Mouse (Mus musculus) CH12.LX (cell line): Measurements from ENCODE around the gene Pgk1. TPM values are rescaled to one million over a fixed set of nuclear protein-coding genes. Genes with fewer than 3 reads are reported as not detected.

Experiments
- DNase-seq: peaks from one replicate; pipeline ENCODE4 v3.0.0-alpha.2; 2013; ENCODE audit errors: extremely low read depth
- H3K27ac ChIP-seq: 2 replicates; pipeline ENCODE4 v1.5.1; 2012; ENCODE audit warnings: low read depth, mild to moderate bottlenecking, control low read depth, moderate library complexity; ENCODE audit not compliant: insufficient read depth
- H3K27me3 ChIP-seq: replicated peaks from 2 replicates; pipeline ENCODE3; 2012; ENCODE audit warnings: inconsistent platforms
- H3K36me3 ChIP-seq, 2 experiments: replicated peaks in 1 of 2; 2 replicates each; pipeline versions ENCODE3 to v1.6.1; 2012; ENCODE audit warnings: inconsistent platforms in 1 of 2, low read length in 1 of 2, mild to moderate bottlenecking in 1 of 2, mixed read lengths in 1 of 2, moderate library complexity in 1 of 2; ENCODE audit not compliant: control insufficient read depth in 1 of 2, insufficient read depth in 1 of 2
- H3K4me1 ChIP-seq, 2 experiments: 2 replicates each; pipeline ENCODE4 v1.6.1; 2012; ENCODE audit warnings: inconsistent platforms in 1 of 2, moderate library complexity in 1 of 2; ENCODE audit not compliant: insufficient read depth in 2 of 2, control insufficient read depth in 1 of 2
- H3K4me2 ChIP-seq: 2 replicates; pipeline ENCODE4 v1.6.1; 2012; ENCODE audit warnings: low read depth, mild to moderate bottlenecking, control low read depth; ENCODE audit not compliant: poor library complexity, insufficient read depth, severe bottlenecking
- H3K4me3 ChIP-seq, 3 experiments: fragments of 150-350 bp in 1 of 3; sonication (generic) in 1 of 3; replicated peaks in 1 of 3; 2 replicates each; pipeline versions ENCODE3 to v1.5.1; 2011 to 2012; ENCODE audit warnings: low read depth in 2 of 3, low read length in 2 of 3, mild to moderate bottlenecking in 2 of 3, moderate library complexity in 2 of 3, control low read depth in 1 of 3, improper control_type of control experiment in 1 of 3, inconsistent platforms in 1 of 3, mixed read lengths in 1 of 3; ENCODE audit not compliant: poor library complexity in 1 of 3
- H3K79me2 ChIP-seq: replicated peaks from 2 replicates; pipeline ENCODE4 v1.6.1; 2012; ENCODE audit warnings: mild to moderate bottlenecking, moderate library complexity; ENCODE audit not compliant: control insufficient read depth, poor library complexity, insufficient read depth, severe bottlenecking; ENCODE audit errors: extremely low read depth
- H3K9ac ChIP-seq: 2 replicates; pipeline ENCODE4 v1.6.1; 2012; ENCODE audit warnings: low read depth, mild to moderate bottlenecking, control low read depth, moderate library complexity; ENCODE audit not compliant: insufficient read depth
- H3K9me3 ChIP-seq: replicated peaks from 2 replicates; pipeline ENCODE3; 2012; ENCODE audit warnings: low read length, inconsistent platforms, mixed read lengths
- CHD1 ChIP-seq: IDR thresholded peaks from 2 replicates; pipeline ENCODE4 v1.6.1; 2012; ENCODE audit warnings: low read depth, low read length, improper control_type of control experiment, inconsistent platforms
- CHD2 ChIP-seq: IDR thresholded peaks from 2 replicates; pipeline ENCODE4 v1.6.1; 2011; ENCODE audit warnings: low read length, improper control_type of control experiment
- CTCF ChIP-seq, 2 experiments: IDR thresholded peaks in 1 of 2; conservative IDR thresholded peaks in 1 of 2; 2 replicates each; pipeline ENCODE4 v1.5.1; 2011 to 2012; ENCODE audit warnings: low read depth in 2 of 2, low read length in 2 of 2, improper control_type of control experiment in 1 of 2, inconsistent platforms in 1 of 2, mild to moderate bottlenecking in 1 of 2, moderate library complexity in 1 of 2
- E2F4 ChIP-seq: IDR thresholded peaks from 2 replicates; pipeline ENCODE4 v1.6.1; 2011; ENCODE audit warnings: low read depth, low read length, improper control_type of control experiment; ENCODE audit not compliant: insufficient replicate concordance
- ELF1 ChIP-seq: IDR thresholded peaks from 2 replicates; pipeline ENCODE4 v1.6.1; 2014; ENCODE audit warnings: low read depth, mild to moderate bottlenecking, inconsistent platforms, low read length, improper control_type of control experiment
- ETS1 ChIP-seq: conservative IDR thresholded peaks from 2 replicates; pipeline ENCODE4 v1.6.1; 2012; ENCODE audit warnings: low read depth, mild to moderate bottlenecking, inconsistent platforms, low read length, improper control_type of control experiment, moderate library complexity
- HCFC1 ChIP-seq: IDR thresholded peaks from 2 replicates; pipeline ENCODE4 v1.6.1; 2012; ENCODE audit warnings: low read depth, mild to moderate bottlenecking, inconsistent platforms, low read length, improper control_type of control experiment
- IRF4 ChIP-seq: IDR thresholded peaks from 2 replicates; pipeline ENCODE4 v1.6.1; 2014; ENCODE audit warnings: low read depth, mild to moderate bottlenecking, inconsistent platforms, low read length, improper control_type of control experiment
- JUND ChIP-seq: conservative IDR thresholded peaks from 2 replicates; pipeline ENCODE4 v1.6.1; 2011; ENCODE audit warnings: low read depth, low read length, improper control_type of control experiment
- KAT2A ChIP-seq: IDR thresholded peaks from 2 replicates; pipeline ENCODE4 v1.6.1; 2012; ENCODE audit warnings: low read length, improper control_type of control experiment, inconsistent platforms; ENCODE audit not compliant: insufficient replicate concordance
- MAFK ChIP-seq: IDR thresholded peaks from 2 replicates; pipeline ENCODE4 v1.6.1; 2011; ENCODE audit warnings: low read length, improper control_type of control experiment; ENCODE audit not compliant: insufficient replicate concordance
- MAZ ChIP-seq: IDR thresholded peaks from 2 replicates; pipeline ENCODE4 v1.6.1; 2012; ENCODE audit warnings: low read depth, mild to moderate bottlenecking, inconsistent platforms, low read length, improper control_type of control experiment, moderate library complexity
- MEF2A ChIP-seq: IDR thresholded peaks from 2 replicates; pipeline ENCODE4 v1.6.1; 2014; ENCODE audit warnings: low read depth, mild to moderate bottlenecking, inconsistent platforms, low read length, improper control_type of control experiment, borderline replicate concordance
- NRF1 ChIP-seq: IDR thresholded peaks from 2 replicates; pipeline ENCODE4 v1.6.1; 2014; ENCODE audit warnings: low read depth, mild to moderate bottlenecking, inconsistent platforms, low read length, improper control_type of control experiment, moderate library complexity
- POLR2A ChIP-seq: IDR thresholded peaks from 2 replicates; pipeline ENCODE4 v1.6.1; 2011; ENCODE audit warnings: low read depth, mild to moderate bottlenecking, improper control_type of control experiment, low read length
- POLR2AphosphoS2 ChIP-seq: IDR thresholded peaks from 2 replicates; pipeline ENCODE4 v1.6.1; 2011; ENCODE audit warnings: low read depth, low read length, improper control_type of control experiment
- RAD21 ChIP-seq: IDR thresholded peaks from 2 replicates; pipeline ENCODE4 v1.6.1; 2011; ENCODE audit warnings: low read depth, mild to moderate bottlenecking, low read length, improper control_type of control experiment, moderate library complexity
- RCOR1 ChIP-seq: conservative IDR thresholded peaks from 2 replicates; pipeline ENCODE4 v1.6.1; 2012; ENCODE audit warnings: low read depth, mild to moderate bottlenecking, inconsistent platforms, low read length, improper control_type of control experiment
- SIN3A ChIP-seq: IDR thresholded peaks from 2 replicates; pipeline ENCODE4 v1.6.1; 2012; ENCODE audit warnings: low read length, improper control_type of control experiment, inconsistent platforms
- SMC3 ChIP-seq: IDR thresholded peaks from 2 replicates; pipeline ENCODE4 v1.6.1; 2011; ENCODE audit warnings: low read depth, low read length, improper control_type of control experiment
- TBP ChIP-seq: conservative IDR thresholded peaks from 2 replicates; pipeline ENCODE4 v1.6.1; 2011; ENCODE audit warnings: low read depth, low read length, improper control_type of control experiment
- UBTF ChIP-seq: IDR thresholded peaks from 2 replicates; pipeline ENCODE4 v1.6.1; 2012; ENCODE audit warnings: low read depth, mild to moderate bottlenecking, inconsistent platforms, low read length, improper control_type of control experiment, moderate library complexity
- USF2 ChIP-seq: conservative IDR thresholded peaks from 2 replicates; pipeline ENCODE4 v1.6.1; 2011; ENCODE audit warnings: low read depth, low read length, improper control_type of control experiment
- ZMIZ1 ChIP-seq: IDR thresholded peaks from 2 replicates; pipeline ENCODE4 v1.6.1; 2012; ENCODE audit warnings: low read depth, mild to moderate bottlenecking, inconsistent platforms, low read length, improper control_type of control experiment
- ZNF384 ChIP-seq: IDR thresholded peaks from 2 replicates; pipeline ENCODE4 v1.6.1; 2012; ENCODE audit warnings: low read depth, low read length, improper control_type of control experiment, inconsistent platforms
- dilution Hi-C: fragments of 300-500 bp; cut with MboI; formaldehyde crosslinking; loops from 2 replicates; pipeline ENCODE4 v1.14.3; 2020; ENCODE audit warnings: low sequenced_read_pairs; ENCODE audit not compliant: extremely low pct_unique_long_range_greater_than_20kb, extremely low pct_ligation_motif_present
- in situ Hi-C: fragments of 300-500 bp; cut with MboI; formaldehyde crosslinking; loops from 3 replicates; pipeline ENCODE4 v1.14.3; 2019; ENCODE audit warnings: low sequenced_read_pairs, low pct_ligation_motif_present, low pct_unique_long_range_greater_than_20kb, mixed read lengths
- polyA plus RNA-seq: library from polyadenylated mRNA; unstranded; fragments of >175 nt; gene quantifications from 2 replicates; pipeline ENCODE4 v1.2.1, GENCODE M21; 2012; ENCODE audit warnings: low read depth; ENCODE audit not compliant: insufficient read length
- total RNA-seq, 2 experiments: library from RNA; depleted of rRNA; stranded (reverse); fragments of 300-350 nt in 1 of 2; fragments of >200 nt in 1 of 2; gene quantifications; 2 replicates each; pipeline ENCODE4 v1.2.3; 2012 to 2014

Gene Pgk1
- total and polyA plus RNA-seq, 3 experiments = 679 to 1,645 (median 1,096) TPM

GRCm38 (mm10) chrX:106163995-106164394 lies 22.9 kb upstream of the Pgk1 start:
- H3K4me1 ChIP-seq = peaks cover 0 to 11% of the 10 kb centered on the region in 2 experiments; a peak in 2 of 4 replicates
- no peak overlapping the region for H3K4me3 ChIP-seq
- in situ Hi-C loops (no loop called here), dilution Hi-C loops (no loop called here)
- H3K27ac ChIP-seq = no peak overlapping the region
- no peak overlapping the region for H3K9ac ChIP-seq
- H3K27me3 ChIP-seq = no peaks in the 10 kb centered on the region
- no peaks in the 10 kb centered on the region for H3K36me3 ChIP-seq
- DNase-seq = no peak
- no peak for TF ChIP-seq RAD21
- TF ChIP-seq SIN3A = no peak
- TF ChIP-seq CTCF (conservative IDR thresholded peaks at IDR 0.05 in 1 of 2, IDR thresholded peaks at IDR 0.05 in 1 of 2; ENCODE audit: low read depth in 2 of 2, low read length in 2 of 2) = no peak
- no peak for TF ChIP-seq POLR2AphosphoS2
- TF ChIP-seq TBP = no peak
- no peak for TF ChIP-seq ELF1
- TF ChIP-seq IRF4 = no peak
- TF ChIP-seq MAFK = no peak
- no peak for TF ChIP-seq JUND
- TF ChIP-seq ZMIZ1 = no peak
- no peak for TF ChIP-seq RCOR1
- TF ChIP-seq CHD1 = no peak
- no peak for TF ChIP-seq UBTF
- TF ChIP-seq MAZ = no peak
- H3K79me2 ChIP-seq = no peaks in the 10 kb centered on the region
- H3K4me2 ChIP-seq = no peak overlapping the region
- no peaks in the 10 kb centered on the region for H3K9me3 ChIP-seq

GRCm38 (mm10) chrX:106164555-106164954 lies 22.3 kb upstream of the Pgk1 start:
- in situ Hi-C loops = no loop called here
- dilution Hi-C loops = no loop called here
- no peak overlapping the region for H3K27ac ChIP-seq

More at GRCm38 (mm10) chrX:106164555-106164954, 22.3 kb upstream of the Pgk1 start:
- H3K9me3 ChIP-seq = no peaks in the 10 kb centered on the region
- no peak for TF ChIP-seq SMC3
- TF ChIP-seq POLR2AphosphoS2 = no peak
- no peak for TF ChIP-seq USF2
- TF ChIP-seq HCFC1 = no peak
- TF ChIP-seq CHD1 = no peak
- no peak for TF ChIP-seq ZNF384
- no peak for TF ChIP-seq ELF1
- TF ChIP-seq ETS1 = no peak
- no peak for TF ChIP-seq CHD2
- no peak for TF ChIP-seq TBP
- no peak for TF ChIP-seq KAT2A
- TF ChIP-seq MAZ = no peak
- no peak for TF ChIP-seq RAD21
- no peak for TF ChIP-seq UBTF
- TF ChIP-seq NRF1 = no peak
- no peak for TF ChIP-seq MEF2A
- TF ChIP-seq POLR2A = no peak
- no peak for TF ChIP-seq E2F4
- H3K4me2 ChIP-seq = no peak overlapping the region
- no peak overlapping the region for H3K9ac ChIP-seq
- H3K27me3 ChIP-seq = no peaks in the 10 kb centered on the region
- H3K4me3 ChIP-seq = no peak overlapping the region
- DNase-seq = no peak
- H3K36me3 ChIP-seq = no peaks in the 10 kb centered on the region
- peaks cover 0 to 11% of the 10 kb centered on the region in 2 experiments; a peak in 2 of 4 replicates for H3K4me1 ChIP-seq
- no peaks in the 10 kb centered on the region for H3K79me2 ChIP-seq
